Mouse (Mus musculus): ENCODE measurements around the gene A930004D18Rik. TPM values are rescaled to one million over a fixed set of nuclear protein-coding genes. Genes with fewer than 3 reads are reported as not detected.

A930004D18Rik gene
- total RNA-seq, 4 experiments from 2014 or later = 3.5 to 7.3 (median 5.5) TPM

DNA sequence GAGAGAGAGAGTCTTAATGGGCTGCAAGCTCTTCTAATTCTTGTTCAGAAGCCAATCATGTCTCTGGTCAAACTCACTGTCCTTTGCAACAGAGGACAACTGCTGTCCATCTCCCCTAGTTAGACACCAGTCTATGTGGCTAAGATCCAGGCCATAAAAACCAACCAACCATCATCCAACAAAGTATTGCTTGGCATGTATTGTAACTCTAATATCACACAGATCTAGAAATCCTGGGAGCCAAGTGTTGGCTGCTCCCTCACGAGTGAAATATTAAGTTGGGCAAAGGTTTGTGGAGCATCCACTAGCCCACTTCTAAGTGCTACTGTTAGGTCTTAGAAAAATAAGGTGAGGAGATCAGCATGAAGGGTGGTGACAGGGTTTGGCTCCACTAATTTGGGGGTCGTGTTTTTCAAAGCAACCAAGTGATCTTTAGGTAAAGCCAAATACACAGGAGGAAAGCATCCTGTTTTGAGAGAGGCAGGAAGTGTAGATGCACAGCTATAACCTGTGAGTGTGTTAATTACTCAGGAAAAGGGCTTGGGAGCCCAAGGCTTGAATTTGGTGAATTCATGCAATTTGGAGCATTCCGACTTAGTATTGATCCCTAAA lies 710 bp upstream of the A930004D18Rik start:
- DNase-seq (ENCODE audit: low spot score) = no peak

DNA sequence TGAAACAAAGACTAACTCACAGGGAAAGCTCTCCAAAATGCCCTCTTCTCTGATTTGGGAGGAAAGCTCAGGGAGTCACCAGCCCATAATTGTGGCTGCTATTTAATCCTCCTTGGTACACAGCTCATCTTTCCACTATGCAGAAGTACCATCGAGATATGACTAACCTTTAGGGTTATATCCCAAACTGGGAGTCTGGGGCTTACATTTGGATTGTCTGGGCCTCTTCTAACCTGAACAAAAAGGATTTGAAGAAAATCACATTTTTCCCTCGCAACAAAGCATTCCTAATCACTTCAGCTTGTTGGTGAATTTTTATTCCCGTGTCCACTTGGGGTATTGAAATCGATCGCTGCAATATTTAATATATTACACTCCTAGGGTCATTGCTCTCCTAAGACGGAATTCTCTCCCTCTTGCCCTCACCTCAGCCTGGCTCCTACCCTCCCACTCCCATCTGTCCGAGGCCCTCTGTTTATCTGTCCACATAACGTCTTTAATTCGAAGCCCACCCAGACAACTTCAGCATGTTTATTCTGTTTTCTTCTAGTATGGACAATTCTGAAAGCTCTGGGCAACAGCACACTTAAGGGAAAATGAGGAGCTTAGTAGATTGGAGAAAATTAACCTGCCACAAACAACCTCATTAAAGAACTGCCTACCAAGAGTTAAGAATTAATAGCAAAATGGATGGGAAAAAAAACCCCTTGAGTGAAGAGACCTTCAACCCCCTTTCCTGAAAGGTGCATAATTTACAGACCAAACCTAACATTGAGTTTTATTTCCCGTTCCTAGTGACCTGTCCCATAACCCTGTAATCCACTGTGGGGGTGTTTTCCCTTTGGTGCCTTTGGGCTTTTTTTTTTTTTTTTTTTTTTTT lies 2.9 kb downstream of the A930004D18Rik start:
- DNase-seq (ENCODE audit: low spot score) = no peak

DNA sequence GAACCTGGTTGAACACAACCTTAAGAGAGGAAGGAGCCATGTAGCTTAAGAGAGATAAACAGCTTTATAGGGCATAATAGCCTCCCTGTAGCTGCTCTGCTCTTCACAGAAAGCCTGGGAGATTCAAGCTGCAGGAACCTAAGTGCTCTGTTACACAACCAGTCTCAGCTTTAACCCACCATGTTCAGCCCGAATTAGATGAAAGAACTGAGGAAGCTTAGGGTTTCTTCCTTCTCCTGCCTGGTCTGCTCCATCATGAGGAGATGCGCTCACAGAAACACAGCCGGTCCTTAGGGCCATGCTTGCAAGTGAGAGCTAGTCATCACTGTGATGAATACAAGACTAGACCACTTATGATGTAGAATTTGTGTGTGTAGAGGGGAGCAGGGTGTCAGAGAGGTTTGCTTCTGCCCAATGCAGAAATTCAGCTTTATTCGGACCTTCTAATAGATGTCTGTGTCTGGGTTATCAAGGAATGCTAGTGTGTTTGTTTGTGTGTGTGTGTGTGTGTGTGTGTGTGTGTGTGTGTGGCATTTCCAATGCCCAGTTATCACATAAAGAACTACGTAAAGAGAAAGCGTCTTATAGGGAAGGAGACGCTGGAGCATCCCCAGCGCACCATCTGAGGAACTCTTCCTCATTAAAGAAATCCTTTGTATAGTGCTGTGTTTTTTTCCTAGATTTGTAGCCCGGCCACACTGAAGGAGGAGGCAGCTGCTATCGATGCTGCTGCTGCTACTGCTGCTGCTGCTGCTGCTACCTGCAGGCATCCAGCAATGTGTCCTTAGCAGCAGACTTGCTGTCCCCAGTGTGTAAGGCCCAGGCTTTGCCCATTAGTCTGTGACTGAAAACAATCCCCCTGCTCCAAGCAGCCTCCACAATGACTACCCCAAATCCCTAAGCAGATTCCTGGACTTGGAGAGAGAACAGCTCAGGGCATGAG lies 4.1 kb downstream of the A930004D18Rik start:
- no peak for DNase-seq (ENCODE audit: low spot score)

DNA sequence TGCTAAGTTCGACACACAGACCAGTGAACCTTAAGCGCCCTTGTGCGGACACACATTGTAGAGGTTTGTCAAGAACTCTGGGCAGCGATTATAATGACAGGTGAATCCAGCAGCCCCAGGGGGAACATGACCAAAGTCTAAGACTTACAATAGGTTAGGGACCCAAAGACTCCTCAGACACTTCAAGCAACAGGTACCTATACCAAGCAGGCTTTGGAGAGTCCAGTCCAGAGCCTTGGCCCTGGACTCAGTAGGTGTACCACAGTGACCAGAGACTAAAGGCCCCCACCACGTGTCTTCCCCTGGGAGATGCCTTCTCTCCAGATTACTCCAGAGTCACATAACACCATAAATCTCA lies 5.0 kb downstream of the A930004D18Rik start:
- no peak for DNase-seq (ENCODE audit: low spot score)

DNA sequence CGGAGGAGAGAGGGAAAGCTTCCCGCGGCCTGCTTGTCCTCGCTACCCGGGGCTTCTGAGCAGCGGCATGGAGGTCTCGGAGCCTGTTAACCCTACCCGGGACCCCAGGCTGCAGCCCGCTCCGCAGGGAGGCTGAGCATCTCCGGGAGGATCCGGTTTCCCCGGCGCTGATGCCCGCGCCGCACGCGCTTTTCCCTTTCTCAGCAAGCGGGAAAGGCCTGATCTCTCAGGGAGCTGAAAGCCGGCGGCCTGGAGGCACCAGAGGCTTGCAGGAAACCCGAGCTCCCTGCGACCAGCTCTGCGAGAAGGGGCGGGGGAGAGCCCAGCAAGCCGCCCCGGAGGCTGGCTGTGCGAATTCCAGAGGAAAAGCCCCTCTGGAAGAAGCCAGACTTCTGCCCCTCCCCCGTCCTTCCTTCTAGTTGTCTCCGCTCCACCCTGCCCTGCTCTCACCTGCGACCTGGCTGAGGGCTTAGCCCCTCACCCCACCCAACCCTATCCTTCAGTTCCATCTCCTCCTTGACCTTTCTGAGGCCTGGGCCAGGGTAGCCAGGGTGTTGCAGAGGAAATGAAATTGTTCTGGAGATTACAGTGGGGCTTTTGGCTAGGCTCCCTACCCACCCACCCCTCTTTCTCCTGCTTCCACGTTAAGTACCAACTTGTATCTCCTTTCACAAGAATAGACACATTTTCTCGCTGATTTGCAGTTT lies 5.6 kb downstream of the A930004D18Rik start:
- DNase-seq (ENCODE audit: low spot score) = peak; percentile 48

DNA sequence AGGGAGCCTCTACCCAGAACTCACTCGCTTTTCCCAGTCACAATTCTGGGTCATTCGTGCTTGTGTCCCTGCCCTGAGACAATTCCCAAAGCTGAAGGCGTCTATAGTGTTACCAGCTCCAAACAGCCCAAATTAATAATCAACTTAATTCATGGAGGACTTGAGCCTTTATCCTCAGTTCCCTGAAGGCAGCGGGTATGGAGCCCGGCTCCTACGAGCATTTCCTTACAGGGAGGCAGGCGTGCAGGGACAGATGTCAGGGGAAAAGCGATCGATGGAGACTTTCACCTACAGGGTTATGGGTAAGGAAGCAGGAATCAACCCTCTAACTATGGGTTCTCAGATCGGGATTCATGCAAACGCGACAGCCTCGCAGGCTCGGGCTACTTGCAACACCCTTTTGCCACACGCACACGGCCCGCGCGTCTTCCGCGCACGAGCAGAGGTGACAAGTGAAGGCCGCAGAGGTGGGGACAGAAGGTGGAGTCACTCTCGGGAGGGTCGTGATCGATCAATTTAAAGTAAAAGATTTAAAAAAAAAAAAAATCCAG lies 6.2 kb downstream of the A930004D18Rik start:
- peak; percentile 30 for DNase-seq (ENCODE audit: low spot score)

DNA sequence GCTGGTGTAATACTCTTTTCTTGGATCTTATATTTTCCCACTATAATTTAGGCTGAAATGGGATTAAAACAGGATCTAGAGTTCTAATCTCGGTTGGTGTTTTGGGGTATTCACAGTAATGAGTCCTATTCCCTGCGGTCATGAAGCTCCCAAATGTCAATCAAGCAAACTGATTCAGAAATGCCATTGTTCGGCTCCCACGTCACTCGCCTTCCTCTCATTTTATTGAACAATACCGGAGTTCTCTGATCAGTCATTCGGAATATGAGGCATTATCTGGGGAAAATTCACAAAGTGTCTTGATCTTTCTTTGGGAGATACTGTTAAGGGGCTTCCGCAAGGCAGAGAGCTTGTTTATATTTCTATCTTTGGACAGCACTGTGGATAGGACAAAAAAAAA lies 7.0 kb downstream of the A930004D18Rik start:
- no peak for DNase-seq (ENCODE audit: low spot score)

DNA sequence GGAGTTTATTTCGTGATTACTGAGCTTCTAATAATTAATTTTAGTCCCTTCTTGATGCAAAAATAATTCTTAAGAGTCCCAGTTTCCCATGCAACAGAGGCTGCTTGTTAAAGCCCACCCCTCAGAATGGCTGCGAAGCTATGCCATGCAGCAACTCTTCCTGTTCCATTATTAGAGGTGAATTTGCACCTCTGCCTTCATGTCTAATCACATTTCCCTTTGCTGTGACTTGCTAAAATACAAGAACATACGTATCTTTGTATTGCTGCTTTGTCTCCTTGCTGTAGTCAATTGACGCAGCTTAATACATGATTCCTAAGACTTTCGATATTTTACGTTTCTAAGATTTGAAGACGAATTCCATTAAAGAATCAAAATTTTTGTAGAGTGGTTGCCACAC lies 7.9 kb downstream of the A930004D18Rik start:
- no peak for DNase-seq (ENCODE audit: low spot score)

DNA sequence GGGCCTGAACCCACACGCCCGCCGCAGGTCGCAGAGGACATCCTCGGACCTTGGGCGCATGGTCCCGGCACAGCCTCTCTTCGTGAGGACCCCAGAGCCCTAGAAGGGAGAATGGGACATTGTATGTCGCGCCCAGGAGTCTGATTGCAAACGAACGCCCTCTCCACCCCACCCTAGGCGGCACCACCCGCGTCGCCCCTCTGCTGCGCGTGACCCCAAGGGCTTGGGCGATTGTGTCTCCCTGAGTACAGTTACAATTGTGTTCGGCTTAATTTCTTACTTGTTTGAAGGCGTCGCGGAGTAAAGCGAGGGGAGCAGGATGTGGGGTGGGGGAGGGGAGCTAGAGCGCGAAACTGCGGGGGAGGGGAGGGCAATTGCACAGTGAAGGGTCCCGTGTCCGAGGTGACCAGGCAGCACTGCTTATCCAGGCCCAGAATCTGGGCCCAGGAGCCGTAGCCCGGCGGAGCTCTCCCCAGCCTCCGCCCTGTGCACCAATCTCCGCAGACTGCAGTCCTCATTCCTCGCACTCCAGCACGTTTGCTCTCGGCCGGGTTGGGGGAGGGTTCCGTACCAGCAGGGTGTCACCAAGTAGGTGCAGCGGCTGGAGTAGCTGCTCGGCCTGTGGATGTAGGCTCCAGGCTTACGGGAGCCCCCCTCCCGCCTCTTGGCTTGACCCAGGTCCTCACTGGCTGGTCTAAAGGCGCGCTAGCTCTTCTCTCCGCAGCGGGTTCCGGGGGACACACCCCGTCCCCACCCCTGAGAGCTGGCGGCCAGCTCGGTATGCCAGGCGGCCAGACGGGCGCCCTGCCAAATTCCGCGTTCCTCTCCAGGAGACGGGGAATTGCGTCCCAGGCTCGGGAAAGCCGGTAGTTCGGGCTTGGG lies 9.2 kb downstream of the A930004D18Rik start:
- peak; percentile 91 for DNase-seq (ENCODE audit: low spot score)

DNA sequence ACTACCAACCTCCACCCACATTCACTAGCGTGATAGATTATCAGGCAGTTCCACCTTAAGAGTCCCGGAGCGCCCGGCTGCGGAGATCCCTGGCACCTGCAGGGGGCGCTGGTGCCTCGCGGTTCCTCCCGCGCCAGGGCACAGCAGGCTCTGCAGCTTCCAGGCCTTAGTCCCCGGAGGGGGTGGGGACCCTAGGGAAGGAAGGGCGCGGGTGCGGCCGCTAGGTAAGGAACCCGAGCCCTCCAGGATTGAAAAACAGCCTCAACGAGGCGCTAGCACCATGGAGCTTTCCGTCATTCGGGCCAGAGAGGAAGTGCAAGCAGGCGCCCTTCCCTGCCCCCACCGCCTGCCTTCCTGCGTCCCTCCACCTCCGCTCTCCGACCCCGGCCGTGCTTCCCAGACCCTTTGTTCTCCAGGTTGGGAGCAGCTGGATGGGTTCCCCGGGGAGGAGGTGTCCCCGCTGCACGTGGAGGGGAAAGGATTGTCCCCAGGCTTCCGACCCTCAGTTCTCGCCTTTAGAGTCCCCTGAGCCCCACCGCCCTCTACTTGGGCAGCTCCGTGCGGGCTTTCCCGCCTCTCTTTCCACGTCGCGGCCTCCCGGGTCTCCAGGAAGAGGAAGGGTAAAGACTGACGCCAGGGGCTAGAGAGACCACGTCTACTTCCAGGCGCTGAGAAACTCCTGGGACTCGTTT lies 9.9 kb downstream of the A930004D18Rik start:
- DNase-seq (ENCODE audit: low spot score) = peak; percentile 92

DNA sequence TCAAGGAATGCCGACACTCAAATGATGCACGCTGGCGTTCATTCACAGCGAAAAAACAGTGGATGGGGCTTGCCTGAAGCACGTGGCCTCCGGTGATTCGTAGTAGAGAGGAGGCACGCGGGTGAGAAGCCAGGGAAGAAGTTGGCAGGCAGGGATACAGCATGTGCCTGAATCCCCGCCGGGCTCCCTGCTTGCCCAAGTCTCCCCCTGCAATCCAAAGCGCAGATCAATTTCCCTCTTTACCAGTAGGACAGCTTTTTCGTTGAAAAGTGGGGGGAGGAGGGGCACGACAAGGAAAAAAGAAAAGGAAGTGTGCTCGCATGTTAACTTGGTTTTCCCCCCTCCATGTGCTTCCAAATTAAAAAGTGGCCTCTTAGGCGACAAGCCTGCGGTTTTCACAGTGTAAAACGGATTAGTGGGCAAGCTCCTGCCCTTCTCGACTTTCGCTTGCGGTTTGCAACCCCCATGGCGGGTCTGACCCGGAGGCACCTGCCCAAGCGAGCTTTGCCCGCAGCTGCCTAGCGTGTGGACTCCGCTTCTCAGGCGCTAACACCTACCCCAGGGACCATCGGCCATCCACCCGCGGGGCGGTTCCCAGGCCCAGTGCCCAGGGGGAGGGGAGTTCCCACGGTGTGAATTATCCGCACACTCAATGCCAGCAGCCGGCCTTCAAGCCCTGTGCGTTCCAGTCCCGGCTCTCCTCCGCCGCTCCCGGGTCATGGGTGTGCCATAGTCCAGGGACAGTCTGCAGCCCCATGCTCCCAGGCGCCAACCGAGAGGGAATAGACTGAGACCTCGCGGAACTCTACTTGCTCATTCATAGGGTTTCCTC lies 11.2 kb downstream of the A930004D18Rik start:
- peak; percentile 56 for DNase-seq (ENCODE audit: low spot score)

DNA sequence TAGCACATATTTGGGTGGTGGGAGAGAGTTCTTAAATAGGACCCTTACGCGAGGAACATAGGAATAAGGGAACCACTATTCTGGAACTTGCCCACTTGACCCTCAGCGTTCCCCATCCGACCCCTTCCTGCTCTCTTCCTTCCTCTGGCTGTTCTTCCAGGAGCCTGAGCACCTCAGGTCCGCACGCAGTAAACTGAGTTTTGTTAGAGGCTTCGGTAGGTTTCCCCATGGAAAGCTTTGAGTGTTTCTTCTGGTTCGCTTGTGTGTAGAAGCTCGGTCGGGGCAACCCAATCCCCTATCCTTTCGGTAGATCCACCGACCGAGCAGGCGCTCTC lies 11.8 kb downstream of the A930004D18Rik start:
- DNase-seq (ENCODE audit: low spot score) = no peak

DNA sequence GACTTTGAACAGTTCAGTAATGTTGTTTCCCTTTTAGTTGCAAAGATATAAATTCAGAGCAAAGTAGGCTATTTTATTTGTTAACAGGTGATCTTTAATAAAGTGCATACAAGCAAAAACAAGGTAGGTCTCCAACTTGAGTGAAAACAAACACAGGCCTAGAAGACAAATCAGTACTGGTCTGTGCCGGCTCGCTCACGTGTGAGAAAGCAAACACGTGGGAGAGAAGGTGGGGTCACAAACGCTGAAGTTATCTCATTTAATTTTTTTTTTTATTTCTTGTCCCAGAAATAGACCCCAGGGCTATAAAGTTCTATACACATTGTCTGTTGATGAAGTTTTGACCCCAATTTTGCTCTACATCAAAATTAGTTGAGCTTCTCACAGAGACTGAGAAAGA lies 12.4 kb downstream of the A930004D18Rik start:
- no peak for DNase-seq (ENCODE audit: low spot score)

DNA sequence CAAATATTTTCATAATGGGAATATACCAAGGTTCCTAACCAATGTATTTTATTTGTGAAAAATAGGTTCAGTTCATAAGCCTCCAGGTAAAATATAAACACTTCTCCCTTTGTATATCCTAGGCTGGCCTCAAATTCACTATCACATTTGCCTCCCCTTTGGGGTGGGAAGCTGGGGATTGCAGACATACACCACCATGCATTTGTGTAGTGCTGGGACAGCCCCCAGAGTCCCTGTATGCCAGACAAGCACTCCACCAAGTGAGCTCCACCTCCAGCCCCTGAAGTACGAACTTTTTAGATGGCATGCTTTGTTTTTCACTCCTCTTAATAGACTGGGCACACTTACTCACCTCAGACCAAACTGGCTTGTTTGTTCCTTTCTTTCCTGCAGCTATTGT lies 14.7 kb downstream of the A930004D18Rik start:
- DNase-seq (ENCODE audit: low spot score) = no peak

DNA sequence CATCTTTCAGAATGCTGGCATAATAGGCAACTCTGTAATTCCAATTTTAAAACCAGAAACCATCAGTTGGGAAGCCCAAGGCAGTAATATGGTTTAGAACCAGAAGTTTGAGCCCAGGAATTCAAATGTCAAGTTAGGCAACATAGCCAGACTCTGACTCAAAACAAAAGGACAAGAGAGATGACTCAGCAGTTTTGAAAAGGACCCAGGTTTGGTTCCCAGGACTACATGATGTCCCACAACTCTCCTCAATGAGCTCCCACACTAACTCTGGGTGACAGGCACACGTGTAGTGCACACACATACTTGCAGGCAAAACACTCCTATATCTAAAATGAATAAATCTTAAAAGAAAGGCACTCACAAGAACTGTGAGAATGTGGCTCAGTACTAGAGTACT lies 18.4 kb downstream of the A930004D18Rik start:
- DNase-seq (ENCODE audit: low spot score) = no peak

DNA sequence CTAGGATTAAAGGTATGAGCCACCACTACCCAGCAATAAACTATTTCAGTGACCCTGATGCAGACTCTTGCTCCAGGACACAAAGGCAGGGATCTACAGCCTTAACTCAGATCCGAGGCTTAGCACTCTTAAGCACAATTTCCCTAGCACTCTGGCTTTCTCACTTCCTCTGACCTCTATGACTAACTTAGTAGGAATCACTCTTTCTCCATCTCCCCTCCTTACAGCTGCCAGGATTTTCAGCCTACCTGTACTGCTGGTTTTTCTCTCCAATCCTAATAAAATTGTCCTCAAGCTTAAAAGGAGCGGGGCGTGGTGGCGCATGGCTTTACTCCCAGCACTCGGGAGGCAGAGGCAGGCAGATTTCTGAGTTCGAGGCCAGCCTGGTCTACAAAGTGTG lies 20.2 kb downstream of the A930004D18Rik start:
- no peak for DNase-seq (ENCODE audit: low spot score)

DNA sequence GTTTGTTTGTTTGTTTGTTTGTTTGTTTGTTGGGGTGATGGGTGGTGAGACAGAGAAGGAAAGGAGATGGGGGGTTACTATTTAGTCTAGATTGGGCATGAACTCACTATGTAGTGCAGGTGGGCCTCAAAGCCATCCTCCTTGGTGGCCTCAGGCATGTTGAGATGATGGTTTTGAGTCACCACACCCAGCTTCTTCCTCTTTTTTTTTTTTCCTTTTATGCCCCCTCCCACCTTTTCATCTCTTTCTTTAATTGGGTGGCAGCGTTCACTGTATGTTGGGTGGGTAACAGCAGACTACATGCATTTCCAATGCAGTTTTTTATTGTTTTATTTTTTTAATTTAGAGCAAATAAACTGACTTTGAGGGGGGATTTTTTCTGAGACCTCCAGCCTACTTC lies 20.9 kb downstream of the A930004D18Rik start:
- no peak for DNase-seq (ENCODE audit: low spot score)

DNA sequence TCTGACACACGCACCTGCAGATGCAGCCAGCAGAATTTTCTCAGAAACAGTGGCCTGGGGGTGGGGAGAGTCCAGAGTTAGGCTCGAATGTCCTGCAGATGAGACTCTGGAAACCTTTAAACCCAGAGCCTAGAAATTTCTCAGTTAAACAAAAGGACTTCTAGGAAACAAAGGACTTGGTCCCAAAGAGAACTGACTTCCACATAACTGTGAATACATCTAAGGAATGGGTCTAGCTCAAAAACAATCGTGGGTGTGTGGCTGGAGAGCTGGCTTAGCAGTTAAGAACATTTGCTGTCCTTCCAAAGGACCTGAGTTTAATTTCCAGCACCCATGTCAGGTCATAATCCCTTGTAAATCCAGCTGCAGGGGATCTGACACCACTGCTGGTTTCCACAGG lies 22.0 kb downstream of the A930004D18Rik start:
- DNase-seq (ENCODE audit: low spot score) = no peak

DNA sequence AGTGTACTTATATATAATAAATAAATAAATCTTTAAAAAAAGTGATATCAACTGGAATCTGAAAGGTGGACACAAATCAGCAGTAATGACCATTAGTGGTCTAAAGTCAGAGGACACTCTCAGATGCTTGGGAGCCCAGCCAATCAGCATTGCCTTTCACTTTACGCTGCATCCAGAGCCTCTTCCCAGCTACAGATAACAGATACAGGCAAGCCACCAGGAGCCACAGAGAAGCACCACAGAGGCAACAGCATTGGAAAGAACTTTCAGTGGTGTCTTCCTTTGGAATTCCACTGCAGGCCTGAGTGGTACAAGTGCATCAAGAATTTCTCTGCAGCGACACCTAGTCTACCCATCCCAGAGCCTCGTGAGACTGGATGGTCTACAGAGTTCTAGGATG lies 24.7 kb downstream of the A930004D18Rik start:
- no peak for DNase-seq (ENCODE audit: low spot score)

Measured in heart, adult 8-10 months (tissue).